Mouse (Mus musculus) heart, postnatal 0 days (tissue): ENCODE measurements around the gene Impg1. TPM values are rescaled to one million over a fixed set of nuclear protein-coding genes. Genes with fewer than 3 reads are reported as not detected.

Experiments
- ATAC-seq: fragments of 200-750 bp; cut with Nextera tagmentation; 2 replicates; pipeline ENCODE4 v1.8.0; 2017; ENCODE audit warnings: low read depth, moderate number of reproducible peaks, moderate library complexity; ENCODE audit not compliant: insufficient read depth
- DNase-seq: peaks from one replicate; pipeline ENCODE4 v3.0.0-alpha.2; 2016; ENCODE audit warnings: low spot score
- H3K27ac ChIP-seq: fragments of 300-500 bp; sonication (generic); 2 replicates; pipeline ENCODE4 v1.5.1; 2014; ENCODE audit warnings: low read depth, mild to moderate bottlenecking
- H3K27me3 ChIP-seq: fragments of 300-500 bp; sonication (generic); 2 replicates; pipeline ENCODE4 v1.6.1; 2014; ENCODE audit warnings: low read length, mixed read lengths; ENCODE audit not compliant: control insufficient read depth, insufficient read depth
- H3K36me3 ChIP-seq: fragments of 300-500 bp; sonication (generic); replicated peaks from 2 replicates; pipeline ENCODE4 v1.6.1; 2014; ENCODE audit warnings: low read length, mixed read lengths; ENCODE audit not compliant: control insufficient read depth, insufficient read depth
- H3K4me1 ChIP-seq: fragments of 300-500 bp; sonication (generic); 2 replicates; pipeline ENCODE4 v1.6.1; 2014; ENCODE audit warnings: antibody characterized with exemption; ENCODE audit not compliant: control insufficient read depth, insufficient read depth
- H3K4me2 ChIP-seq: fragments of 300-500 bp; sonication (generic); 2 replicates; pipeline ENCODE4 v1.6.1; 2014; ENCODE audit warnings: low read depth, mild to moderate bottlenecking, low read length, moderate library complexity
- H3K4me3 ChIP-seq: fragments of 300-500 bp; sonication (generic); 2 replicates; pipeline ENCODE4 v1.5.1; 2014; ENCODE audit warnings: low read depth, low read length
- H3K9ac ChIP-seq: fragments of 300-500 bp; sonication (generic); replicated peaks from 2 replicates; pipeline ENCODE4 v1.6.1; 2014; ENCODE audit warnings: low read depth, low read length, mixed read lengths
- H3K9me3 ChIP-seq: fragments of 300-500 bp; sonication (generic); replicated peaks from 2 replicates; pipeline ENCODE4 v1.6.1; 2016; ENCODE audit warnings: low read length; ENCODE audit not compliant: control insufficient read depth
- CTCF ChIP-seq: IDR thresholded peaks from 2 replicates; pipeline ENCODE4 v1.5.1; 2016; ENCODE audit warnings: antibody characterized with exemption, control low read depth, low read depth
- EP300 ChIP-seq: IDR thresholded peaks from 2 replicates; pipeline ENCODE4 v1.6.1; 2016; ENCODE audit warnings: antibody characterized with exemption, low read depth
- WGBS: fragments of 180-500 bp; shearing (Covaris S2); extraction: QIAGEN DNeasy Blood & Tissue Kit; methylation state at CpG from one replicate; pipeline ENCODE4 v1.1.7; 2014; 5-methylcytosine and 5-hydroxymethylcytosine counted together
- polyA plus RNA-seq: library from polyadenylated mRNA; unstranded; fragments of >200 nt; fragmentation: Nextera tagmentation; extraction: Ambion mirVana; gene quantifications from 2 replicates; pipeline ENCODE4 v1.2.1, GENCODE M21; 2015
- total RNA-seq: library from RNA; depleted of rRNA; stranded (reverse); fragments of >200 nt; gene quantifications from 2 replicates; pipeline ENCODE4 v1.2.3, GENCODE M21; 2014; ENCODE audit warnings: low replicate concordance; rRNA removed

Impg1 gene
- total RNA-seq (not detected in 2 replicates), polyA plus RNA-seq (0.05 TPM in 1 of 2 replicates, not detected in the other)

DNA sequence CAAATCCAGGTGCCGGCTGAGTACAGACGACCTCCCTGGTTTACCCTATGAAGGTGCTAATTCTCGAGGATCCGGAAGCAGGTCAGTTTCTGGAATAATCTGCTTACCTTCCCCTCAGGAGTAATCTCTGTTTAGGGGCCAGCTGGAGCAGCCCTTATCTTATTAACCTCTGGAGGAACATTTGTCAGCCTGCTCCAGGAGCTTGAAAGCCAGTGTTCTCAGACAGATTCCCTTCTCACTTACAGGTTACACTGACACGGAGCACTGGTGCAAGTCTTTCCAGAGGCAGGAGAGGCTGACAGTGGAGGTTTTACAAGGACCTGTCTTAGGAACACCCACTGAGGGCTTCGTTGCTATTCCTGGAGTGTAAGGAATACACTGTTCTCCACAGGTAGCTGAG, at the start of gene Impg1:
Impg1 (minus strand) TSS at position 101 of the 400 bp plus-strand sequence.
- Histone ChIP-seq H3K4me2 (no peak within 1 kb of the TSS), H3K4me3 (no peak within 1 kb of the TSS), H3K27ac (no peak within 1 kb of the TSS), H3K27me3 (no peaks in the 10 kb centered on the region), H3K9ac (no peak within 1 kb of the TSS), H3K9me3 (no peaks in the 10 kb centered on the region), H3K4me1 (no peaks in the 10 kb centered on the region), H3K36me3 (no peaks in the 10 kb centered on the region)
- ATAC-seq: no peak
- WGBS: 29% methylated on average over 6 of the region's 6 CpGs
- DNase-seq: no peak
- TF ChIP-seq CTCF (no peak), EP300 (no peak)

DNA sequence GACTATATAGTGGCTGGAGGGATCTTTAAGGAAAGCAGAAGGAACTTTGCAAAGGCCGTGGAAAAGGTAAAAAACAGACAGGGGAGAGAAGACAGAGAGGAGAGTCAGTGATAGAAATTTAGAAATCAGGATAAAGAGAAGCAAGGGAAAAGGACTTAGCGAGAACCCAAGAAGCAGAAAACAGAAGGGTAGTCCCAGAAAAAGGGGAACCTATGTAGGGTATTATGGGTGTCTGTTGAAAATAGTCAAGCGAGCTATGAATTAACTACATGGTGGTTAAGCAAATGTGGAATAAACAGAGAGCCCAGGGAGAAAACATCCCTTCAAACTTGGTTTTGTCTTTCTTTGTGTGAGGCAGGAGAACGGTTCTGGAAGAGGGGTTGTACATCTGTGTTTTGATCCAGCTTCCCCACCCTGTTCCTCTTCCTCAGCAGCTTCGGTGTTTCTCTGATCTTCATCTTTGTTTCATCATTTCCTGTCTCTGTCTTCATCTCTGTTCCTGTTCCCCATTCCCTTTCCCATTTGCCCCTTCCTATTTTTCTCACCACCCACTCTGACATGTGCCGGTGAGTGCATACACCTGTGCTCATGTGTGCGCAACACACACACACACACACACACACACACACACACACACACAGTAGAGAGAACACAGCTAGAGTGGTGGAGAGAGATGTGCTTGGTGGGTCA, 44.3 kb upstream of the Impg1 start:
- 78% methylated on average over 7 of the region's 7 CpGs for WGBS
- ATAC-seq (no peak), DNase-seq (no peak)
- Histone ChIP-seq H3K27me3 (no peaks in the 10 kb centered on the region), H3K36me3 (no peaks in the 10 kb centered on the region), H3K27ac (no peak overlapping the region), H3K4me2 (no peak overlapping the region), H3K9me3 (no peaks in the 10 kb centered on the region), H3K4me3 (no peak overlapping the region), H3K4me1 (no peaks in the 10 kb centered on the region), H3K9ac (no peak overlapping the region)
- TF ChIP-seq EP300 (no peak), CTCF (no peak)

DNA sequence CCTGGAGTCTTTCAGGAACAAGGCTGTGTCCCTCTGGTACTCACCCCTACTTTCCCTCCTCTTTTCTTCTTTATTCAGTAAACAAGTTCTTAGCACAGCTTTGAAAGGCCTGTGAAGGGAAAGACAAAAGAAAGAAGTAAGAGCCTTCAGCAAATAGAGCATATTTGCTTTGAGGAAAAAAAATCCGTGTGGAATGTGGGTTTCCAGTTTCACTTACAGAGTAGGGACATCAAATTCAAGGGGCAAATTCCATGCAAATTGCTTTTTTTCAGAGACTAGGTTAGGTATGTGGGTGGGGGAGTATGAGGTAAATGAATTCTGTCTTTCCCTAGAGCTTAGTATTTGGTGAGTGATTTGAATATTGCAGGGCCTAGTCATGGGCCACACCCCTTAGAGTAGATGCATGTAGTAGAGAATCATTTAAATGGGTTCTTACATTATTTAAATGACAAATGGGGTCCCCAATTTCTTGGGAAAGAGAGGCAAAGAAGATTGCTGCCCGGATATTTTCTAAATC, 39.3 kb upstream of the Impg1 start:
- Histone ChIP-seq H3K27me3 (no peaks in the 10 kb centered on the region), H3K36me3 (no peaks in the 10 kb centered on the region), H3K9ac (no peak overlapping the region), H3K27ac (no peak overlapping the region), H3K4me2 (no peak overlapping the region), H3K9me3 (no peaks in the 10 kb centered on the region), H3K4me1 (no peaks in the 10 kb centered on the region), H3K4me3 (no peak overlapping the region)
- 49% methylated on average over 2 of the region's 2 CpGs for WGBS
- no peak for TF ChIP-seq EP300
- no peak for TF ChIP-seq CTCF
- ATAC-seq (no peak), DNase-seq (no peak)

DNA sequence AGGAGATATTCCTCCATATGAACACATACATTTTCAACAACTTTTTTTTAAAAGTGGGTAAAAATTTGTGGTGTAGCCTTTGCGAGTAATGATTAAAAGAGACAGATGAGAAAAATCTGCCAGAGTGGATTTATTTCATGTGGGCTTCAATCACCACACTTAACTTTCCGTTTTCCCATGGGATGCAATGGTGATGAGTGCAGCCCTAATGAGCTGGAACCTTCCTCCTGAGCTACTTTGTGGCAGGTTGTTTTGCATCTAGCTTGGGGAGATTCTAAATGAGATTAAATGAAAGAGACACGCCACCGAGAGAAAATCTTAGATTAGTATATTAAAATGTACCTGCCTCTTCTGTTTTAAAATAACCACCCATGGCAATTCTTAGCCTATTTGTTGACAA, 26.3 kb upstream of the Impg1 start:
- Histone ChIP-seq H3K27ac (no peak overlapping the region), H3K27me3 (no peaks in the 10 kb centered on the region), H3K9me3 (no peaks in the 10 kb centered on the region), H3K36me3 (no peaks in the 10 kb centered on the region), H3K9ac (no peak overlapping the region), H3K4me1 (no peaks in the 10 kb centered on the region), H3K4me3 (no peak overlapping the region), H3K4me2 (no peak overlapping the region)
- TF ChIP-seq EP300: no peak
- ATAC-seq (no peak), DNase-seq (no peak)
- WGBS: 80% methylated on average over 4 of the region's 4 CpGs

DNA sequence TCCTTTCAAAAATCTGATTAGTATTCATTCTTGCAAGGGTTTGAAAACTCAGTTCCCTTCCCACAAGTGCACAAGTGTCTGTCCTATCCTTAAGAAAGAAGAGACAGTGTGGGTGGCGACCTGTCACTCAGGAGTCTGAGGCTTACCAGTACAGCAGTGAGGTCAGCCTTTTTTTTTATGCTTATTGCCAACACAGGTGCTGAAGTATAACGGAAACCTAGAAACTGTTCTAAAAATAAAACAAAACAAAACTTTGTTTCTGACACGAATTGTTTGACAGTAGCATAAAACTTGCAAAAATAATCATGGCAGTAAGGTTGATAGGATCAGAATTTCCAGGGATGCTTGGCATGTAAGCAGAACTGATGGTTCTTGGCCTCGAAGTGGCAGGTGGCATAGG, 4.9 kb downstream of the Impg1 start:
- H3K4me1 ChIP-seq: no peaks in the 10 kb centered on the region
- H3K9ac ChIP-seq: no peak overlapping the region
- DNase-seq: no peak
- H3K9me3 ChIP-seq: no peaks in the 10 kb centered on the region
- no peak for ATAC-seq
- H3K36me3 ChIP-seq: no peaks in the 10 kb centered on the region
- H3K27ac ChIP-seq: no peak overlapping the region
- no peak for TF ChIP-seq CTCF
- WGBS: 39% methylated on average over 4 of the region's 4 CpGs
- H3K27me3 ChIP-seq: no peaks in the 10 kb centered on the region
- H3K4me2 ChIP-seq: no peak overlapping the region
- H3K4me3 ChIP-seq: no peak overlapping the region
